Mouse (Mus musculus): ENCODE measurements around the gene Nwd1.
"Not testable (repeated sequence)": the region's sequence is repeated elsewhere in the genome, so short reads cannot be mapped to it uniquely, and the experiment has no call there.

Gene Nwd1

GRCm38 (mm10) chr8:72646060-72646767 lies at the start of gene Nwd1:
Gene Nwd1, plus strand, starts transcription at chr8:72646711.
- DNase-seq (ENCODE audit: low spot score) = peak; percentile 72

GRCm38 (mm10) chr8:72642885-72643284 lies 3.6 kb upstream of the Nwd1 start:
- DNase-seq (ENCODE audit: low spot score) = no peak

- DNase-seq (ENCODE audit: low spot score) = peak; percentile 41
Observed at GRCm38 (mm10) chr8:72644601-72645000, 1.9 kb upstream of the Nwd1 start.

- DNase-seq (ENCODE audit: low spot score) = no peak
Observed at GRCm38 (mm10) chr8:72646768-72647143, 245 bp downstream of the Nwd1 start.

- DNase-seq (ENCODE audit: low spot score) = no peak
Observed at GRCm38 (mm10) chr8:72650697-72651096, 4.2 kb downstream of the Nwd1 start.

GRCm38 (mm10) chr8:72654565-72655521 lies 8.3 kb downstream of the Nwd1 start:
- DNase-seq (ENCODE audit: low spot score) = peak; percentile 29

- no peak for DNase-seq (ENCODE audit: low spot score)
Observed at GRCm38 (mm10) chr8:72655522-72655912, 9.0 kb downstream of the Nwd1 start.

- no peak for DNase-seq (ENCODE audit: low spot score)
Observed at GRCm38 (mm10) chr8:72659967-72660366, 13.5 kb downstream of the Nwd1 start.

- DNase-seq (ENCODE audit: low spot score) = no peak
Observed at GRCm38 (mm10) chr8:72664107-72664652, 17.7 kb downstream of the Nwd1 start.

- DNase-seq (ENCODE audit: low spot score) = no peak
Observed at GRCm38 (mm10) chr8:72664757-72665156, 18.2 kb downstream of the Nwd1 start.

- DNase-seq (ENCODE audit: low spot score) = no peak
Observed at GRCm38 (mm10) chr8:72665405-72665804, 18.9 kb downstream of the Nwd1 start.

GRCm38 (mm10) chr8:72668925-72669324 lies 22.4 kb downstream of the Nwd1 start:
- no peak for DNase-seq (ENCODE audit: low spot score)

GRCm38 (mm10) chr8:72672802-72673201 lies 26.3 kb downstream of the Nwd1 start:
- DNase-seq (ENCODE audit: low spot score) = no peak

GRCm38 (mm10) chr8:72674184-72674583 lies 27.7 kb downstream of the Nwd1 start:
- DNase-seq (ENCODE audit: low spot score) = no peak

- no peak for DNase-seq (ENCODE audit: low spot score)
Observed at GRCm38 (mm10) chr8:72676436-72676835, 29.9 kb downstream of the Nwd1 start.

- not testable (repeated sequence) for DNase-seq (ENCODE audit: low spot score)
Observed at GRCm38 (mm10) chr8:72676844-72677243, 30.3 kb downstream of the Nwd1 start.

GRCm38 (mm10) chr8:72677331-72677730 lies 30.8 kb downstream of the Nwd1 start:
- DNase-seq (ENCODE audit: low spot score) = no peak

GRCm38 (mm10) chr8:72680133-72680532 lies 33.6 kb downstream of the Nwd1 start:
- DNase-seq (ENCODE audit: low spot score) = peak; percentile 69

GRCm38 (mm10) chr8:72682051-72682687 lies 35.7 kb downstream of the Nwd1 start:
- no peak for DNase-seq (ENCODE audit: low spot score)

- no peak for DNase-seq (ENCODE audit: low spot score)
Observed at GRCm38 (mm10) chr8:72683010-72683521, 36.6 kb downstream of the Nwd1 start.

- not testable (repeated sequence) for DNase-seq (ENCODE audit: low spot score)
Observed at GRCm38 (mm10) chr8:72683572-72684099, 37.1 kb downstream of the Nwd1 start.

Measured in left cerebral cortex, adult 11 months (tissue).